Mouse (Mus musculus) embryonic fibroblast, embryonic 13.5 days (primary cell): ENCODE measurements around the gene B9d1.

ENCODE experiments used
- CTCF ChIP-seq: IDR thresholded peaks from 2 replicates; pipeline ENCODE4 v1.5.1; 2011; ENCODE audit warnings: mild to moderate bottlenecking, control low read depth, low read length, moderate library complexity, borderline replicate concordance; ENCODE audit not compliant: insufficient read depth
- POLR2A ChIP-seq: IDR thresholded peaks from 2 replicates; pipeline ENCODE4 v1.6.1; 2011; ENCODE audit warnings: low read depth, mild to moderate bottlenecking, control low read depth, low read length, moderate library complexity

DNA sequence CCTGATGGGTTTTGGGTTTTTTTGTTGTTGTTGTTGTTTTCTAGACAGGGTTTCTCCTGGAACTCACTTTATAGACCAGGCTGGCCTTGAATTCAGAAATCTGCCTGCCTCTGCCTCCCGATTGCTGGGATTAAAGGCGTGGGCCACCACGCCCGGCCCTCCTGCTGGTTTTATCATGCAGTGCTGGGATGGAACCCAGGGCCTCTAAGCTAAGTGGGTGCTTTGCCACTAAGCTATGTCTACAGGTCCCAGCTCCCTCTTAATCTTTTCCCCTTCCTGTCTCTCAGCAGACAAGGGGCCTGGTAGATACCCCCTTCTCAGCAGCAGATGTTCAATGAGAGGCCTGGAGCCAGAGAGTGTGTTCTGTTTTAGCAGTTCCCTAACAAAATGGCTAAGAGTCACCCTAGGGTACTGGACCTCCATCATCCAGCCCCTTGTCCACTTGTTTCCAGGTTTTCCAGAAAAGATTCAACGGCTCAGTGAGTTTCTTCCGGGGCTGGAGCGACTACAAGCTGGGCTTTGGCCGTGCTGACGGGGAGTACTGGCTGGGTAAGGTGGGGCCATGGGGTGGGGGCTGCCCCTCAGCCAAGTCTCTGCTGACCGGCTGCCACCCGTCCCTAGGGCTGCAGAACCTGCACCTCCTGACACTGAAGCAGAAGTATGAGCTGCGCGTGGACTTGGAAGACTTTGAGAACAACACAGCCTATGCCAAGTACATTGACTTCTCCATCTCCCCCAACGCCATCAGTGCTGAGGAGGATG lies 18.3 kb upstream of the B9d1 start:
- TF ChIP-seq POLR2A (no peak), CTCF (no peak)
